9 mouse cellular contexts compared by ENCODE assay signal in genomic region chr17:56032831-56033230, GRCm38 (mm10). TPM values are rescaled to one million over a fixed set of nuclear protein-coding genes. Genes with fewer than 3 reads are reported as not detected.
DNase-seq lines count a peak whose midpoint lies in the region; ATAC-seq and TF ChIP-seq lines count a peak whose summit lies in the region.
"Had no signal": no experiment of that assay in that cellular context is flagged by ENCODE, and none has a peak within 500 bp of the region (broad histone marks: within the 10 kb centered on the region; RNA-seq: fewer than 3 reads in every experiment).

No protein-coding gene starts in this region.

- peaks cover 21% of the 10 kb centered on the region for H3K36me3 ChIP-seq in midbrain, postnatal 0 days (ENCODE audit: insufficient read depth, low read length)
- no peaks in the 10 kb centered on the region; the same call in 1 of the 2 replicates for H3K36me3 ChIP-seq in midbrain, embryonic 11.5 days (ENCODE audit: control insufficient read depth, insufficient read depth, low read length)
- H3K36me3 ChIP-seq in liver, embryonic 16.5 days (ENCODE audit: control insufficient read depth, insufficient read depth) = no peaks in the 10 kb centered on the region; the same call in 1 of the 2 replicates

- no peak overlapping the region for H3K4me2 ChIP-seq in midbrain, postnatal 0 days (ENCODE audit: low read depth, low read length, poor library complexity, severe bottlenecking)
- H3K4me2 ChIP-seq in midbrain, embryonic 11.5 days = no peak overlapping the region
- no peak overlapping the region for H3K4me2 ChIP-seq in liver, embryonic 16.5 days (ENCODE audit: low read depth, low read length)

- peaks cover 2% of the 10 kb centered on the region; the same call in 1 of the 2 replicates for H3K4me1 ChIP-seq in midbrain, postnatal 0 days (ENCODE audit: insufficient read depth, low read length)
- H3K4me1 ChIP-seq in midbrain, embryonic 11.5 days (ENCODE audit: control insufficient read depth, insufficient read depth, low read length) = peaks cover 9% of the 10 kb centered on the region
- H3K4me1 ChIP-seq in liver, embryonic 16.5 days (ENCODE audit: control insufficient read depth, low read depth, low read length) = peaks cover 55% of the 10 kb centered on the region

- TF ChIP-seq CTCF in midbrain, postnatal 0 days (IDR thresholded peaks at IDR 0.05) = no peak

- intact Hi-C loops in heart, postnatal 14 days (cut with DNase I) = no loop called here
- intact Hi-C loops in left cerebral cortex, postnatal 36 days (cut with DNase I) = no loop called here

- WGBS in midbrain, postnatal 0 days = 76% methylated on average over 7 of the region's 7 CpGs
- 81% methylated on average over 7 of the region's 7 CpGs for WGBS in midbrain, embryonic 11.5 days
- WGBS in liver, embryonic 16.5 days (ENCODE audit: insufficient replicate concordance) = 50% methylated on average over 7 of the region's 7 CpGs

- no peak overlapping the region for H3K27ac ChIP-seq in midbrain, postnatal 0 days (ENCODE audit: low read depth, low read length)
- H3K27ac ChIP-seq in midbrain, embryonic 11.5 days (ENCODE audit: low read depth, low read length) = no peak overlapping the region
- peak overlapping the region; percentile 48; the same call in 1 of the 2 replicates for H3K27ac ChIP-seq in liver, embryonic 16.5 days (ENCODE audit: low read length)

- H3K9ac ChIP-seq in midbrain, postnatal 0 days (replicated peaks; ENCODE audit: low read length, poor library complexity, severe bottlenecking) = peak overlapping the region; percentile 33; the same call in 1 of the 2 replicates
- no peak overlapping the region for H3K9ac ChIP-seq in midbrain, embryonic 11.5 days (ENCODE audit: low read length)
- no peak overlapping the region for H3K9ac ChIP-seq in liver, embryonic 16.5 days (ENCODE audit: low read depth, low read length)

- H3K9me3 ChIP-seq in midbrain, postnatal 0 days (ENCODE audit: low read length) = no peaks in the 10 kb centered on the region
- no peaks in the 10 kb centered on the region for H3K9me3 ChIP-seq in midbrain, embryonic 11.5 days (ENCODE audit: control insufficient read depth, low read length)
- no peaks in the 10 kb centered on the region for H3K9me3 ChIP-seq in liver, embryonic 16.5 days (replicated peaks; ENCODE audit: control insufficient read depth, low read length)

- ATAC-seq in midbrain, postnatal 0 days (ENCODE audit: low FRiP score) = no peak
- ATAC-seq in midbrain, embryonic 11.5 days (ENCODE audit: low FRiP score) = no peak
- ATAC-seq in liver, embryonic 16.5 days (ENCODE audit: low read depth) = no peak

- DNase-seq in heart, adult 11 months = peak; percentile 90
- no peak for DNase-seq in heart, postnatal 14 days
- no peak for DNase-seq in midbrain, postnatal 0 days (ENCODE audit: low spot score)
- DNase-seq in midbrain, embryonic 11.5 days (ENCODE audit: low spot score, missing footprints) = no peak
- DNase-seq in thymus, postnatal 36 days = peak; percentile 60 to 71
- no peak for DNase-seq in left cerebral cortex, postnatal 36 days (ENCODE audit: low spot score in 2 of 2)
- no peak for DNase-seq in right cerebral cortex, adult 18-20 months

- no peaks in the 10 kb centered on the region for H3K27me3 ChIP-seq in midbrain, postnatal 0 days (ENCODE audit: insufficient read depth, low read length)
- H3K27me3 ChIP-seq in midbrain, embryonic 11.5 days (ENCODE audit: control insufficient read depth, insufficient read depth, low read length) = no peaks in the 10 kb centered on the region
- no peaks in the 10 kb centered on the region for H3K27me3 ChIP-seq in liver, embryonic 16.5 days (ENCODE audit: control insufficient read depth, insufficient read depth, low read depth, low read length)

- H3K4me3 ChIP-seq in midbrain, postnatal 0 days (ENCODE audit: low read depth, low read length) = no peak overlapping the region
- H3K4me3 ChIP-seq in midbrain, embryonic 11.5 days (ENCODE audit: low read depth, low read length) = no peak overlapping the region
- H3K4me3 ChIP-seq in liver, embryonic 16.5 days (ENCODE audit: low read depth, low read length) = no peak overlapping the region

RNA-seq across cellular contexts. Expression of gene Sh3gl1, which starts 3.6 kb away (rescaled TPM):
- total RNA-seq in heart, postnatal 14 days (2021) = 10 to 100 TPM; 23.0 to 24.1 TPM
- 64.1 and 71.4 TPM in 2 replicates for total RNA-seq in midbrain, postnatal 0 days (2014; rRNA removed)
- polyA plus RNA-seq in midbrain, postnatal 0 days (2015; fragmentation: Nextera tagmentation; extraction: Ambion mirVana) = 83.2 and 84.8 TPM in 2 replicates
- 106 and 118 TPM in 2 replicates for polyA plus RNA-seq in midbrain, embryonic 11.5 days (2014; fragmentation: Nextera tagmentation; extraction: Ambion mirVana)
- 44.9 and 46.0 TPM in 2 replicates for polyA plus RNA-seq in liver, embryonic 16.5 days (2015; fragmentation: Nextera tagmentation; extraction: Ambion mirVana)
- total RNA-seq in left cerebral cortex, postnatal 36 days (2021) = 10 to 100 TPM; 39.3 to 45.1 TPM

RNA-seq across cellular contexts. Expression of gene Chaf1a, which starts 7.4 kb away (rescaled TPM):
- total RNA-seq in heart, postnatal 14 days (2021) = 1 to 10 TPM; 2.6 to 3.4 TPM
- 2.7 and 3.1 TPM in 2 replicates for total RNA-seq in midbrain, postnatal 0 days (2014; rRNA removed)
- polyA plus RNA-seq in midbrain, postnatal 0 days (2015; fragmentation: Nextera tagmentation; extraction: Ambion mirVana) = 2.4 and 2.8 TPM in 2 replicates
- 20.7 and 24.7 TPM in 2 replicates for polyA plus RNA-seq in midbrain, embryonic 11.5 days (2014; fragmentation: Nextera tagmentation; extraction: Ambion mirVana)
- polyA plus RNA-seq in liver, embryonic 16.5 days (2015; fragmentation: Nextera tagmentation; extraction: Ambion mirVana) = 14.5 TPM in 2 replicates
- total RNA-seq in left cerebral cortex, postnatal 36 days (2021) = 1 to 10 TPM; 2.2 to 2.7 TPM

RNA-seq across cellular contexts. Expression of gene Mpnd, which starts 27.3 kb away (rescaled TPM):
- 10 to 100 TPM; 44.1 to 49.9 TPM for total RNA-seq in heart, postnatal 14 days (2021)
- total RNA-seq in midbrain, postnatal 0 days (2014; rRNA removed) = 145 and 293 TPM in 2 replicates
- polyA plus RNA-seq in midbrain, postnatal 0 days (2015; fragmentation: Nextera tagmentation; extraction: Ambion mirVana) = 91.6 and 99.2 TPM in 2 replicates
- polyA plus RNA-seq in midbrain, embryonic 11.5 days (2014; fragmentation: Nextera tagmentation; extraction: Ambion mirVana) = 146 and 158 TPM in 2 replicates
- polyA plus RNA-seq in liver, embryonic 16.5 days (2015; fragmentation: Nextera tagmentation; extraction: Ambion mirVana) = 14.9 and 16.2 TPM in 2 replicates
- 100 to 1,000 TPM in 1 of 2 experiments, 10 to 100 TPM in 1; 92.7 to 105 TPM for total RNA-seq in left cerebral cortex, postnatal 36 days (2021)

RNA-seq across cellular contexts. Expression of gene Stap2, which starts 27.4 kb away (rescaled TPM):
- total RNA-seq in heart, postnatal 14 days (2021) = 10 to 100 TPM; 15.9 to 17.9 TPM
- 1.8 and 2.4 TPM in 2 replicates for total RNA-seq in midbrain, postnatal 0 days (2014; rRNA removed)
- polyA plus RNA-seq in midbrain, postnatal 0 days (2015; fragmentation: Nextera tagmentation; extraction: Ambion mirVana) = 4.3 TPM in 2 replicates
- polyA plus RNA-seq in midbrain, embryonic 11.5 days (2014; fragmentation: Nextera tagmentation; extraction: Ambion mirVana) = 3.6 and 4.5 TPM in 2 replicates
- polyA plus RNA-seq in liver, embryonic 16.5 days (2015; fragmentation: Nextera tagmentation; extraction: Ambion mirVana) = 3.5 and 4.5 TPM in 2 replicates
- 1 to 10 TPM; 2.3 to 3.1 TPM for total RNA-seq in left cerebral cortex, postnatal 36 days (2021)
- total RNA-seq: megakaryocyte-erythroid progenitor cell, adult 5-6 weeks had no signal

RNA-seq across cellular contexts. Expression of gene Ubxn6, which starts 42.0 kb away (rescaled TPM):
- total RNA-seq in heart, postnatal 14 days (2021) = 10 to 100 TPM; 46.9 to 50.5 TPM
- total RNA-seq in midbrain, postnatal 0 days (2014; rRNA removed) = 76.9 and 123 TPM in 2 replicates
- polyA plus RNA-seq in midbrain, postnatal 0 days (2015; fragmentation: Nextera tagmentation; extraction: Ambion mirVana) = 84.8 and 89.9 TPM in 2 replicates
- 43.2 and 48.4 TPM in 2 replicates for polyA plus RNA-seq in midbrain, embryonic 11.5 days (2014; fragmentation: Nextera tagmentation; extraction: Ambion mirVana)
- polyA plus RNA-seq in liver, embryonic 16.5 days (2015; fragmentation: Nextera tagmentation; extraction: Ambion mirVana) = 14.1 and 15.3 TPM in 2 replicates
- total RNA-seq in left cerebral cortex, postnatal 36 days (2021) = 10 to 100 TPM; 87.9 to 94.9 TPM

Comparison
In these comparisons a context has a peak if more than half of its experiments do, and no peak if none do; other contexts are left out.
1. DNase-seq: peak in heart, adult 11 months (single experiment) and thymus, postnatal 36 days (2 of 2); none in heart, postnatal 14 days (0 of 2), midbrain, postnatal 0 days (single experiment), midbrain, embryonic 11.5 days (single experiment), left cerebral cortex, postnatal 36 days (0 of 2) and right cerebral cortex, adult 18-20 months (single experiment).